Mouse (Mus musculus): ENCODE measurements around the gene Sgtb. TPM values are rescaled to one million over a fixed set of nuclear protein-coding genes. Genes with fewer than 3 reads are reported as not detected.
A peak's percentile ranks its signal among the peaks of the same experiment; 100 is the strongest.

The Sgtb gene
- total RNA-seq, 2 experiments from 2014 or later = 144 to 147 TPM

- DNase-seq (ENCODE audit: low spot score in 2 of 2) = peak; percentile 82 to 88
Observed at GRCm38 (mm10) chr13:104177796-104178649, 68.5 kb downstream of the Sgtb start, which contains the start of gene Trappc13. Gene Trappc13 (minus strand): TSS chr13:104178469.

GRCm38 (mm10) chr13:104178650-104179121, 69.1 kb downstream of the Sgtb start, which contains the start of gene Trim23:
Gene Trim23 (plus strand): TSS chr13:104178797.
- peak; percentile 97 for DNase-seq (ENCODE audit: low spot score in 2 of 2)

- DNase-seq (ENCODE audit: low spot score in 2 of 2) = no peak
Observed at GRCm38 (mm10) chr13:104179176-104179888, 69.8 kb downstream of the Sgtb start.

GRCm38 (mm10) chr13:104187357-104187756, 77.8 kb downstream of the Sgtb start:
- no peak for DNase-seq (ENCODE audit: low spot score in 2 of 2)

Other genes starting within 250 kb of the Sgtb start
- 10 to 100 TPM; 43.9 to 45.0 TPM for gene Erbin, start 189.2 kb upstream of the Sgtb start, total RNA-seq (2021)
- 10 to 100 TPM; 23.9 to 26.5 TPM for gene Nln, start 127 bp upstream of the Sgtb start, total RNA-seq (2021)
- gene Trappc13, start 68.7 kb downstream of the Sgtb start, total RNA-seq (2021) = 10 to 100 TPM; 53.5 to 56.0 TPM
- 10 to 100 TPM; 59.1 to 61.1 TPM for gene Trim23, start 69.1 kb downstream of the Sgtb start, total RNA-seq (2021)
- gene Cenpk, start 118.9 kb downstream of the Sgtb start, total RNA-seq (2021) = 1 to 10 TPM; 1.1 to 1.3 TPM
- 10 to 100 TPM; 11.0 to 13.2 TPM for gene Ppwd1, start 119.1 kb downstream of the Sgtb start, total RNA-seq (2021)
- 1 to 10 TPM; 4.9 to 5.1 TPM for gene Adamts6, start 178.1 kb downstream of the Sgtb start, total RNA-seq (2021)